Mouse (Mus musculus) bone marrow, adult 2 months (tissue): Measurements from ENCODE around the gene Dnajc17. TPM values are rescaled to one million over a fixed set of nuclear protein-coding genes. Genes with fewer than 3 reads are reported as not detected.

Experiments used
- H3K27ac ChIP-seq: fragments of 200-500 bp; 2 replicates; pipeline ENCODE4 v1.5.1; 2012; ENCODE audit warnings: low read depth, mild to moderate bottlenecking, control low read depth, inconsistent platforms, low read length; ENCODE audit not compliant: control insufficient read depth, poor library complexity, insufficient read depth
- H3K4me1 ChIP-seq: fragments of 200-500 bp; 2 replicates; pipeline ENCODE4 v1.6.1; 2011; ENCODE audit warnings: low read length; ENCODE audit not compliant: control insufficient read depth, insufficient read depth
- H3K4me3 ChIP-seq: fragments of 200-500 bp; replicated peaks from 2 replicates; pipeline ENCODE3; 2011; ENCODE audit warnings: mild to moderate bottlenecking, low read depth, low read length, control low read depth; ENCODE audit not compliant: control insufficient read depth
- CTCF ChIP-seq: fragments of 200-500 bp; IDR thresholded peaks from 2 replicates; pipeline ENCODE4 v1.5.1; 2011; ENCODE audit warnings: low read length, control low read depth; ENCODE audit not compliant: control insufficient read depth, insufficient read depth
- POLR2A ChIP-seq: fragments of 200-500 bp; IDR thresholded peaks from 2 replicates; pipeline ENCODE4 v1.6.1; 2011; ENCODE audit warnings: low read depth, mild to moderate bottlenecking, control low read depth, low read length, borderline replicate concordance; ENCODE audit not compliant: control insufficient read depth
- WGBS: fragments of 180-500 bp; shearing (Covaris S2); methylation state at CpG from one replicate; pipeline ENCODE4 v1.1.7; 2018; 5-methylcytosine and 5-hydroxymethylcytosine counted together
- polyA plus RNA-seq: library from polyadenylated mRNA; stranded (reverse); fragments of >200 nt; gene quantifications from 2 replicates; pipeline ENCODE4 v1.2.4, GENCODE M21; 2011; ENCODE audit warnings: low replicate concordance; ENCODE audit not compliant: missing spikeins, insufficient read depth, insufficient read length

Dnajc17 gene
- polyA plus RNA-seq, 1 experiment = 12.5 TPM

- TF ChIP-seq POLR2A = no peak
- no peak for TF ChIP-seq CTCF
- WGBS = 94% methylated on average over 22 of the region's 22 CpGs
- H3K4me1 ChIP-seq = no peaks in the 10 kb centered on the region
- H3K27ac ChIP-seq = no peak overlapping the region
- H3K4me3 ChIP-seq = no peak overlapping the region
Measured at GRCm38 (mm10) chr2:119147160-119147678, 61.4 kb downstream of the Dnajc17 start.

- H3K27ac ChIP-seq = no peak overlapping the region
- H3K4me1 ChIP-seq = no peaks in the 10 kb centered on the region
- TF ChIP-seq POLR2A (no peak), CTCF (no peak)
- WGBS = 84% methylated on average over 6 of the region's 6 CpGs
- no peak overlapping the region for H3K4me3 ChIP-seq
Measured at GRCm38 (mm10) chr2:119146435-119146834, 62.2 kb downstream of the Dnajc17 start.

GRCm38 (mm10) chr2:119145199-119145598, 63.4 kb downstream of the Dnajc17 start:
- no peak overlapping the region for H3K4me3 ChIP-seq
- no peaks in the 10 kb centered on the region for H3K4me1 ChIP-seq
- peak; percentile 37 for TF ChIP-seq CTCF
- TF ChIP-seq POLR2A = no peak
- 85% methylated on average over 2 of the region's 2 CpGs for WGBS
- H3K27ac ChIP-seq = no peak overlapping the region

GRCm38 (mm10) chr2:119136346-119136898, 72.2 kb downstream of the Dnajc17 start:
- WGBS = 62% methylated on average over 5 of the region's 5 CpGs
- TF ChIP-seq POLR2A = no peak
- no peak for TF ChIP-seq CTCF
- Histone ChIP-seq H3K27ac (peak overlapping the region; percentile 70), H3K4me1 (no peaks in the 10 kb centered on the region; the same call in 1 of the 2 replicates), H3K4me3 (no peak overlapping the region)

Other genes with a start within 250 kb of the Dnajc17 start
- 6.2 and 9.7 TPM in 2 replicates for gene Ccdc32, start 179.4 kb downstream of the Dnajc17 start, polyA plus RNA-seq
- gene Rpusd2, start 174.0 kb downstream of the Dnajc17 start, polyA plus RNA-seq = 1.5 and 2.4 TPM in 2 replicates
- gene Knl1, start 161.7 kb downstream of the Dnajc17 start, polyA plus RNA-seq = 14.8 and 21.4 TPM in 2 replicates
- 25.6 and 32.4 TPM in 2 replicates for gene Rad51, start 96.0 kb downstream of the Dnajc17 start, polyA plus RNA-seq
- gene Rmdn3, start 51.8 kb downstream of the Dnajc17 start, polyA plus RNA-seq = 25.4 and 36.2 TPM in 2 replicates
- 4.0 TPM in 1 of 2 replicates, not detected in the other for gene Gchfr, start 41.0 kb downstream of the Dnajc17 start, polyA plus RNA-seq
- gene Gm14137, start 34.3 kb downstream of the Dnajc17 start, polyA plus RNA-seq = not detected in 2 replicates
- gene Zfyve19, start 178 bp downstream of the Dnajc17 start, polyA plus RNA-seq = 21.0 and 42.2 TPM in 2 replicates
- gene Ppp1r14d, start 21.1 kb upstream of the Dnajc17 start, polyA plus RNA-seq = not detected in 2 replicates
- 4.3 TPM in 1 of 2 replicates, not detected in the other for gene Spint1, start 28.6 kb upstream of the Dnajc17 start, polyA plus RNA-seq
- 2.1 TPM in 1 of 2 replicates, not detected in the other for gene Rhov, start 62.5 kb upstream of the Dnajc17 start, polyA plus RNA-seq
- gene Vps18, start 79.9 kb upstream of the Dnajc17 start, polyA plus RNA-seq = 6.5 and 9.7 TPM in 2 replicates
- gene Dll4, start 117.0 kb upstream of the Dnajc17 start, polyA plus RNA-seq = 0.25 TPM in 1 of 2 replicates, not detected in the other
- 0.59 and 6.2 TPM in 2 replicates for gene Chac1, start 142.4 kb upstream of the Dnajc17 start, polyA plus RNA-seq